Mouse (Mus musculus) heart, adult 2 months (tissue): ENCODE data around the gene Mc1r. TPM values are rescaled to one million over a fixed set of nuclear protein-coding genes. Genes with fewer than 3 reads are reported as not detected.
"Not testable (repeated sequence)": the region's sequence is repeated elsewhere in the genome, so short reads cannot be mapped to it uniquely, and the experiment has no call there.

Experiments
- DNase-seq, 2 experiments: peaks; one replicate each; pipeline ENCODE4 v3.0.0; 2021
- H3K27ac ChIP-seq: fragments of 200-600 bp; 2 replicates; pipeline ENCODE4 v1.8.1; 2022
- H3K27me3 ChIP-seq: fragments of 200-500 bp; 2 replicates; pipeline ENCODE4 v1.6.1; 2012; ENCODE audit warnings: mild to moderate bottlenecking, low read length, inconsistent platforms, mixed read lengths; ENCODE audit not compliant: control insufficient read depth, insufficient read depth
- H3K36me3 ChIP-seq: fragments of 200-500 bp; 2 replicates; pipeline ENCODE4 v1.6.1; 2012; ENCODE audit warnings: low read length, inconsistent platforms; ENCODE audit not compliant: control insufficient read depth, insufficient read depth
- H3K4me1 ChIP-seq: fragments of 200-500 bp; 2 replicates; pipeline ENCODE4 v1.6.1; 2011; ENCODE audit warnings: low read length; ENCODE audit not compliant: control insufficient read depth, insufficient read depth
- H3K4me3 ChIP-seq: fragments of 200-600 bp; 2 replicates; pipeline ENCODE4 v1.8.1; 2022
- H3K79me2 ChIP-seq: fragments of 200-500 bp; replicated peaks from 2 replicates; pipeline ENCODE4 v1.6.1; 2012; ENCODE audit warnings: mild to moderate bottlenecking, inconsistent platforms, low read length, moderate library complexity, mixed read lengths; ENCODE audit not compliant: control insufficient read depth, insufficient read depth
- H3K9ac ChIP-seq: fragments of 200-500 bp; 2 replicates; pipeline ENCODE4 v1.6.1; 2012; ENCODE audit warnings: low read depth, mild to moderate bottlenecking, control low read depth, inconsistent platforms, low read length, mixed read lengths
- CTCF ChIP-seq: fragments of 200-600 bp; IDR thresholded peaks from 2 replicates; pipeline ENCODE4 v1.8.1; 2022; ENCODE audit warnings: antibody characterized with exemption, mild to moderate bottlenecking, moderate library complexity
- EP300 ChIP-seq: fragments of 200-500 bp; IDR thresholded peaks from 2 replicates; pipeline ENCODE4 v1.6.1; 2011; ENCODE audit warnings: low read depth, low read length, control low read depth; ENCODE audit not compliant: insufficient read depth
- POLR2A ChIP-seq: fragments of 200-500 bp; IDR thresholded peaks from 2 replicates; pipeline ENCODE4 v1.6.1; 2011; ENCODE audit warnings: mild to moderate bottlenecking, low read depth, low read length, control low read depth; ENCODE audit not compliant: insufficient read depth
- WGBS: fragments of 180-500 bp; shearing (Covaris S2); methylation state at CpG from one replicate; pipeline ENCODE4 v1.1.7; 2018; 5-methylcytosine and 5-hydroxymethylcytosine counted together
- intact Hi-C: fragments of 180-260 bp; cut with DNase I; formaldehyde crosslinking; loops from one replicate; pipeline ENCODE4 v1.15.1; 2025
- polyA plus RNA-seq: library from polyadenylated mRNA; depleted of rRNA; stranded (reverse); fragments of >200 nt; gene quantifications from 2 replicates; pipeline ENCODE4 v1.2.3, GENCODE M21; 2012
- total RNA-seq, 2 experiments: library from RNA; stranded (reverse); gene quantifications; 2 replicates each; pipeline ENCODE4 v1.2.3; 2021

The Mc1r gene
- total and polyA plus RNA-seq, 3 experiments: not detected

- DNase-seq: no peak
- TF ChIP-seq POLR2A: no peak
- no peak for TF ChIP-seq EP300
- no peak for TF ChIP-seq CTCF
- Histone ChIP-seq H3K27me3 (no peaks in the 10 kb centered on the region), H3K9ac (peak overlapping the region; percentile 84), H3K27ac (peak overlapping the region; percentile 92), H3K36me3 (no peaks in the 10 kb centered on the region), H3K4me3 (peak overlapping the region; percentile 93), H3K4me1 (peaks cover 1% of the 10 kb centered on the region; the same call in 1 of the 2 replicates), H3K79me2 (no peaks in the 10 kb centered on the region)
- intact Hi-C loops: loop anchor here (5.0 kb wide), 1 partner anchor 34 kb away; the partner anchor contains the start of gene Afg3l1
- 19% methylated on average over 4 of the region's 4 CpGs for WGBS
These were observed 36.6 kb downstream of the Mc1r start for GRCm38 (mm10) chr8:123443576-123443921.

- 74% methylated on average over 6 of the region's 6 CpGs for WGBS
These were observed 37.2 kb downstream of the Mc1r start for GRCm38 (mm10) chr8:123444131-123444530.

GRCm38 (mm10) chr8:123445981-123446380, 39.1 kb downstream of the Mc1r start:
- H3K27ac ChIP-seq: no peak overlapping the region

More at GRCm38 (mm10) chr8:123444131-123444530, 37.2 kb downstream of the Mc1r start:
- DNase-seq: no peak
- H3K9ac ChIP-seq: no peak overlapping the region
- TF ChIP-seq EP300: no peak
- TF ChIP-seq POLR2A: no peak
- TF ChIP-seq CTCF: no peak
- H3K4me3 ChIP-seq: no peak overlapping the region
- no peaks in the 10 kb centered on the region for H3K27me3 ChIP-seq
- intact Hi-C loops: loop anchor here (5.0 kb wide), 1 partner anchor 33 kb away; the partner anchor contains the start of gene Afg3l1
- peaks cover 1% of the 10 kb centered on the region; the same call in 1 of the 2 replicates for H3K4me1 ChIP-seq
- no peaks in the 10 kb centered on the region for H3K79me2 ChIP-seq
- H3K27ac ChIP-seq: no peak overlapping the region
- no peaks in the 10 kb centered on the region for H3K36me3 ChIP-seq

GRCm38 (mm10) chr8:123446799-123447198, 39.9 kb downstream of the Mc1r start:
- no peak for TF ChIP-seq CTCF
- TF ChIP-seq POLR2A: no peak
- no peak for TF ChIP-seq EP300
- Histone ChIP-seq H3K36me3 (no peaks in the 10 kb centered on the region), H3K4me1 (peaks cover 1% of the 10 kb centered on the region; the same call in 1 of the 2 replicates), H3K27ac (no peak overlapping the region), H3K27me3 (no peaks in the 10 kb centered on the region), H3K4me3 (no peak overlapping the region), H3K79me2 (no peaks in the 10 kb centered on the region), H3K9ac (no peak overlapping the region)
- no peak for DNase-seq
- 49% methylated on average over 6 of the region's 6 CpGs for WGBS
- intact Hi-C loops: no loop called here

More at GRCm38 (mm10) chr8:123445981-123446380, 39.1 kb downstream of the Mc1r start:
- DNase-seq: no peak
- peaks cover 1% of the 10 kb centered on the region; the same call in 1 of the 2 replicates for H3K4me1 ChIP-seq
- H3K9ac ChIP-seq: no peak overlapping the region
- H3K79me2 ChIP-seq: no peaks in the 10 kb centered on the region
- H3K4me3 ChIP-seq: no peak overlapping the region
- 69% methylated on average over 10 of the region's 10 CpGs for WGBS
- H3K27me3 ChIP-seq: no peaks in the 10 kb centered on the region
- intact Hi-C loops: no loop called here
- TF ChIP-seq POLR2A: no peak
- no peak for TF ChIP-seq CTCF
- TF ChIP-seq EP300: no peak
- H3K36me3 ChIP-seq: no peaks in the 10 kb centered on the region

GRCm38 (mm10) chr8:123450783-123451182, 43.9 kb downstream of the Mc1r start:
- WGBS: 87% methylated on average over 5 of the region's 5 CpGs
- H3K4me1 ChIP-seq: peaks cover 1% of the 10 kb centered on the region; the same call in 1 of the 2 replicates
- H3K79me2 ChIP-seq: no peaks in the 10 kb centered on the region
- no peak overlapping the region for H3K4me3 ChIP-seq
- H3K27me3 ChIP-seq: no peaks in the 10 kb centered on the region
- DNase-seq: no peak
- no peak overlapping the region for H3K27ac ChIP-seq
- H3K36me3 ChIP-seq: no peaks in the 10 kb centered on the region
- TF ChIP-seq POLR2A: no peak
- no peak for TF ChIP-seq CTCF
- TF ChIP-seq EP300: no peak
- H3K9ac ChIP-seq: no peak overlapping the region
- intact Hi-C loops: no loop called here

- H3K27me3 ChIP-seq, H3K4me1 ChIP-seq, H3K9ac ChIP-seq, H3K36me3 ChIP-seq, H3K4me3 ChIP-seq, intact Hi-C loops, H3K79me2 ChIP-seq, DNase-seq, H3K27ac ChIP-seq: not testable (repeated sequence)
- 93% methylated on average over 12 of the region's 12 CpGs for WGBS
These were observed 44.8 kb downstream of the Mc1r start for GRCm38 (mm10) chr8:123451747-123452146.
